Mouse (Mus musculus) T-cell, adult 2 months (primary cell): ENCODE data around the gene Ctse.
A peak's percentile ranks its signal among the peaks of the same experiment; 100 is the strongest.
"Not testable (repeated sequence)": the region's sequence is repeated elsewhere in the genome, so short reads cannot be mapped to it uniquely, and the experiment has no call there.

ENCODE experiments used
- DNase-seq: peaks from one replicate; pipeline ENCODE4 v3.0.0; 2022; ENCODE audit warnings: low spot score

The Ctse gene

DNA sequence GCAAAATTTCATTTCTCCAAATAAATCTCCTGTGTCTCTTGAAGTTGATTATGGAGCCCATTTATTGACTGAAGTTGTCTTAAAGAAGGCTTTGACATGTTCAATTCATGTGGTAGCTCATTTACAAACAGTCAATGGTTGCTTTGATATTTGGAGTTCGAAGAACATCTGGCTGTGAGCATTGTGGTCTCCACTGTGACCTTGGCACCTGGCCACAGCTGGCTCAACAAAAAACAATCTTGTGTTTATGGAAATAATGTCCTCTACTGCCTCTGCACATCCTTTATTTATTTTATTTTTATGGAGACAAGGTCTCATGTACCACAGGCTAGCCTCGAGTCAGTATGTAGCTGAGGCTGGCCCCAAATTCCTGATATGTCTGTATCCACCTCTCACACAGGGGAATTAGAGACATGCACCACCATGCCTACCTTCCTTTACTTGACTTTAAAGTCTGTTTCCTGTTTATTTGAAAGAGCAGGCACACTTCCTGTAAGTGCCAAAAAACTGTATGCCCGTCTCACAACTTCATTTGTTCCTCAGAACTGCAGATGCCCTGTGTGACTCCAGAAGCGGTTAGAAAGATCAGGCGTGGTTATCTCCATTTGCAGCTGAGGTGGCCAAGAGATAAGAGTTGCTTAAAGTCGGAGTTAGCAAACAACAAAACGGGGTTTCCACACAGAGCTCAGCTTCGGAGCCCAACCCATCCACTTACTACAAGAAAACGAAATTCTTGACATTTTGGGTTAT, at the start of gene Ctse:
Ctse (plus strand) TSS at position 516 of the 750 bp plus-strand sequence.
- DNase-seq = peak; percentile 86

DNA sequence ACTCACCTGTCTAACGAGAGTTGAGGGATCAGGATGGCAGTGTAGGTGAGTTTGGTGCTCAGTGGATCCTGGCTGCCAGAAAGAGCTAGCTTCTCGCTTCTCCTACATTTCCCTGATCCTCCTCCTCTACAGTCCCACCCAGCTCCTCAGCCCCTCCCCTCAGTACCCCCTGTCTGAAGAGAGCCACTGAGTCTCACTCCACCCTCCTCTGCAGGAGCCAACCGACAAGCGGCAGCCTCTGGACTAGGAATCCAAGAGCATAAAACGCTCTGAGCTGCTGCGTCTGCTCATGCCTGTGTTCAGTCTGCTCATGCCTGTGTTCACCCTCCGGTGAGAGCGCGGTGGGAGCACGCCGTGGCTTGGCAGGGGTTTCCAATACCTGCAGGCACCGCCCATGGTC, 39.2 kb upstream of the Ctse start, which contains the start of gene Avpr1b:
Avpr1b (plus strand) TSS at position 335 of the 400 bp plus-strand sequence.
- no peak for DNase-seq

DNA sequence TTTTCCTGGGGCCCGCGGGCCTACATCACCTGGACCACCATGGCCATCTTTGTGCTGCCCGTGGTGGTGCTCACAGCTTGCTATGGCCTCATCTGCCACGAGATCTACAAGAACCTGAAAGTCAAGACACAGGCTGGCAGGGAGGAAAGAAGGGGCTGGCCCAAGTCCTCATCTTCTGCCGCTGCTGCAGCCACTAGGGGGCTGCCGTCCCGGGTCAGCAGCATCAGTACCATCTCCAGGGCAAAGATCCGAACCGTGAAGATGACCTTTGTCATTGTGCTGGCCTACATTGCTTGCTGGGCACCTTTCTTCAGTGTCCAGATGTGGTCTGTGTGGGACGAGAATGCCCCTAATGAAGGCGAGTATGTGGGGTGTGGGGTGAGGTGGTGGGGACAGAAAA, 37.8 kb upstream of the Ctse start:
- no peak for DNase-seq

DNA sequence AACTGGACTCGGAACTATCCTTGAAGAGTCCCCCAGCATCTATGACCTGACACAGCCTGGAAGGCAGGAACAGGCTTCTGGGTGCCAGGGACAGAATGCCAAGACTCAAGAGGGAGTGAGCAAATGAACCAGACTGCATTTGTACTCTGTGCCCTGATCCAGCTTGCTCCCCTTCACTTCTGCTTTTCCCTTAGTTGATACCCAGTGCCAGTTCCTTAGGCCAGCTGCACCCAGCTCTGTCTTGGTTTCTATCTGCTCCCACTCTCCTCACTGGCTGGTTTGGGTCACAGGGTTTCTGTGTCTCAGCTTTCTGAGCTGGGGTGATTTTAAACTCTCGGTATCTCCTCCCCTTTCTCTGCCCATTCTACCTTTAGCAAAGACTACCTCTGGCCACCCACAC, 31.4 kb upstream of the Ctse start:
- no peak for DNase-seq

DNA sequence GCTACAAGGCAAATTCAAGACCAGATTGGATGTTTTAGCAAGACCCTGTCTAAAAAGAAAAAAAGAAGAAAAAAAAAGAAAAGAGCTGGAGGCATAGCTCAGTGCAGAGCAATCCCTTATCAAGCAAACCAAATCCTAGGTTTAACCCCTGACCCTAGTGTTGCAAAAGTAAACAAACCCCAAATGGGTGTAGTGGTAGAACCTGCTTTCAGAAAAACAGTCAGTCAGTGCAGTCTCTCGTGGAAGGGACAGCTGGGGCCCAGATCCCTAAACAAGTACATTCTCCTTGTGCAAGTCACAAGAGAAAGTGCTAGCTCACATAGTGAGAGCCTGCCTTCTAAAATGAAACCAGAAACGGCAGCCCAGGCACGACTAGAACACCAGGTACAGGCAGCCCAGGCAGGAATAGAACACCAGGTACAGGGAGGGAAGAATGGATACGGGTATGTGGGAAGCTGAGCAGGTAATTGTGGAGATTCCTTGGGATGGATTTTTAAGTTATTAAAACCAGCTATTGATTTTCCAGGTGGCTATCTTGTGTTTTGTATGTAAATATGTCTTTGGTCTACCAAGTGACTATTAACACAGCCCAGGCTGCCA, 25.4 kb upstream of the Ctse start:
- DNase-seq = no peak

DNA sequence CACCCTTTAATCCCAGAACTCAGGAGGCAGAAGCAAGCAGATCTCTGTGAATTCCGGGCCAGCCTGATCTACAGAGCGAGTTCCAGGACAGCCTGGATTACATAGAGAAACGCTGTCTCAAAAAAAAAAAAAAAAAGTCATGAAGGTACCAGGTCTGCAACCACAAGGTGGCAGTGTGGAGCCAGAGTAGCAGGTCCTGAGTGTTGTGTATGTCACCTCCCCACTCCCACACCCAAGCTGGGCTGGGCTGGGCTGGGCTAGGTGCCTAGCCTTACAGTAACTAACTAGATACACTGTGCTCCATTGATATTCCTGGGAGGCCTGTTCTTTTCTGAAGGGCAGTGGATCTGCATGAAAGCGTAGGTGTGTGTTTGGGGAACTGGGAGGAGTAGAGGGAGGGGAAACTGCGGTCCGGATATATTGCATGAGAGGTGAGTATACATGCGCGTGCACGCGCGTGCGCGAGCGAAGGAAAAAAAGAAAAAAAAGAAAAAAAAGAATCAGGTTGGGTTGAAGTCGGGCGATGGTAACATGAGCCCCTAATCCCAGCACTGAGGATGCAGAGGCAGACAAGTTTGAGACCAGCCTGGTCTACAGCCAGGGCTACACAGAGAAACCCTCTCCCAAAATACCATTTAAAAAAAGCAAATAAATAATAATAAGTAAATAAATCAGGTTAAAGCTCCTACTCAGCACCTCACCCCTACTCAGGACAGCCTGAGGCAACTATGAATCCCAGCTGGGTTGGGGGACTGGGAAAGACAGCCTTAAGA, 24.6 kb upstream of the Ctse start:
- peak; percentile 79 for DNase-seq

DNA sequence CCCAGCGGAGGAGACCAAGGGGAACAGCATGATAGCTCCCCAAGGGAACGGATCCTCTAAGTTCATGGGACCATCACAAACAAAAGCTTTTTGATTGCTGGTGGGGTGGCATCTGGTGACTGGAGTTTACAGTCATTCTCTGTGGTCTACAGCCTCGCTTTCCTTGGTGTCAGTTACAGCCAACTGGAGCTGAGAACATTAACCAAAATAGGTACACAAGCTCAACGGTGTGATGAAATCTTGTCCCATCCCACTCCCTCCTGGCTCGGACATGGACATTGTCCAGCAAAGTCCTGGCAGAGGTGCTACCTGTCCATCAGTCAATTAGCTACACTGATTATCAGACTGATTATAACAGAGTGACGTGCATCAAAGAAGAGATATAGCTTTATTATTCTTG, 23.5 kb upstream of the Ctse start:
- DNase-seq = no peak

DNA sequence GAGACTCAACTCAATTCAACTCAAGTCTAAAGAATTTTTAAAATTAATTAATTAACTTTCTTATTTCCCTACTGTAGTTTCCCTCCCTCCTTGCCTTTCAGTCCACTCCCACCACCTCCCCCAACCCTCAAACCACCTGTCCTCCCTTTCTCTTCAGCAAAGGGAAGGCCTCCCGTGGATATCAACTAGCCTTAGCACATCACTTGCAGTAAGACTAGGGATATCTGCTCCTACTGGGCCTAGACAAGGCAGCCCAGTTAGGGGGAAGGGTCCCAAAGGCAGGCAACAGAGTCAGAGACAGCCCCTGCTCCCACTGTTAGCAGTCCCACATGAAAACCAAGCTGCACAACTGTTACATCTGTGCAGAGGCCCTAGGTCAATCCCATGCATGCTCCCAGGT, 22.0 kb upstream of the Ctse start:
- DNase-seq = no peak

DNA sequence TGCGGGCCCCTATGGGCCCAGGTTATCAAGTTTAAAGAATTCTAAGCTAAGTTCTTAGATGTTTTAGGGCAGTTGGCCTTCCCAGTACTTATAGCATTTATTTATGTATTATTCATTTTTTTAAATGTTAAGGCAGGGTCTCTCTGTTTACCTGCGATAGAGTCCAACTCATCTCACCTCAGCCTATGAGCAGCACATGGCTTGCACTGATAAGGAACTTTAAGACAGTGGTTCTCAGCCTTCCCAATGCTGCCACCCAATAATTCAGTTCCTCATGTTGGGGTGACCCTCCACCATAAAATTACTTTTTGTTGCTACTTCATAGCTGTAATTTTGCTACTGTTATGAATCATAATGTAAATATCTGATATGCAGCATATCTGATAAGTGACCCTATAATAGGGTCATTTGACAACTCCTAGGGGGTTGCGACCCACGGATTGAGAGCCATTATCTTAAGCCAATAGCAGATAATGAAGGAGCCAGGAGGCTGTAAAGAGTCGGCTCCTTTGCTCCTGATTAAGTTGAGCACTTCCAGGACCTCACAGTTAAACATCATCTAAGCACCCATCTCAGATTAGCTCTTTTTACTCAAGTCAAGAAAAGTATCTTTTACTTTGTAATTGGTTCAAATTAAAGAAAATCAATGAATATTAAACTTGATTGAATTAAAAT, 21.4 kb upstream of the Ctse start:
- no peak for DNase-seq

DNA sequence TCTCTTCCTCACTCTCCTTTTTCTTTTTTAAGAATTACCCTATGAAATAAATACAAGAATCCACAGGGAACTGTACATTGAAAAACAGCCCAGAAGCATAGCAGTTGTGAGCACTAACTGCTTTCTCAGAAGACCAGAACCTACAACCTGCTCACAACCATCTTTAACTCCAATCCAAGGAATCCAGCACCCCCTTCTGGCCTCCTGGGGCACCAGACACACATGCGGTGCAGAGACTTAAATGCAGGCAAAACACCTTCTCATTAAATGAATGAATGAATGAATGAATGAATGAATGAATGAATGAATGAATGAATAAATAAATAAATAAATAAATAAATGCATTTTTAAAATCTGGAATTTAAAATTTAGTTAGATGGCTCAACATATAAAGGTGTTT, 19.5 kb upstream of the Ctse start:
- no peak for DNase-seq

DNA sequence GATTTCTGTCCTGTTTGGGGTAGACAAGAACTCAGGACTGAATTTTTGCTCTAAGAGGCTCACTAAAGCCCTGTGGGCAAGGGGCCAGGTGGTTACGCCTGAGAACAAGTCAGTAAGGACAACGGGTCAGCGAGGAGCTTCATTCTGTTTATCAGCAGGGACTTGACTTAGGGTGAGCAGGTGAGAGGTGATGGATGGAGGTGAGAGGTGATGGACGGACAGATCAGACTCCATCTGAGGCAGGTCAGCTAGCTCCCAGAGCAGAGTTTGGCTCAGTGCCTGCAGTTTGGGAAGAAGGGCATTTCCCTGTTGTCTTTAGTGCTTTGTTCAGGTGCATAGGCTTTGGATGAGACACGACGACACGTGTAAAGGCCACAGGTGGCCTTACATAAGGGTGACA, 18.8 kb upstream of the Ctse start:
- DNase-seq = no peak

DNA sequence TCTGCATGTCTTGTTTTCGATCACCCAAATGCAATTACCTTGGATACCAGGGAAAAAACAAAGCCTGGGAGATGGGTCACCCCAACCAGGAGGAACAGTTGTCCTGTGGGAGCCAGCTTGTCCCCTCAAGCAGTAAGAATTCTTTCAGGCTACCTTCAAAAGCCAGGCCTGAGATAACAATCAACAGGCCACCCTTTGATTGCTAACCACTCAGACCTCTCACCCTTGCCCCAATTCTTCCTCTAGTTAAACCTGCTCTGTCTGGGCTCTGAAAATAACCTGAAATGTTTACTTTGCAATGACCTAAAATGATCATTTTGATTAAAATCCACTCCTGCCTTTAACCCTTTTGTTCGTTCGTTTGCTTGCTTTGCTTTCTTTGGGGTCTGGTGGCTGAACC, 14.5 kb upstream of the Ctse start:
- no peak for DNase-seq

DNA sequence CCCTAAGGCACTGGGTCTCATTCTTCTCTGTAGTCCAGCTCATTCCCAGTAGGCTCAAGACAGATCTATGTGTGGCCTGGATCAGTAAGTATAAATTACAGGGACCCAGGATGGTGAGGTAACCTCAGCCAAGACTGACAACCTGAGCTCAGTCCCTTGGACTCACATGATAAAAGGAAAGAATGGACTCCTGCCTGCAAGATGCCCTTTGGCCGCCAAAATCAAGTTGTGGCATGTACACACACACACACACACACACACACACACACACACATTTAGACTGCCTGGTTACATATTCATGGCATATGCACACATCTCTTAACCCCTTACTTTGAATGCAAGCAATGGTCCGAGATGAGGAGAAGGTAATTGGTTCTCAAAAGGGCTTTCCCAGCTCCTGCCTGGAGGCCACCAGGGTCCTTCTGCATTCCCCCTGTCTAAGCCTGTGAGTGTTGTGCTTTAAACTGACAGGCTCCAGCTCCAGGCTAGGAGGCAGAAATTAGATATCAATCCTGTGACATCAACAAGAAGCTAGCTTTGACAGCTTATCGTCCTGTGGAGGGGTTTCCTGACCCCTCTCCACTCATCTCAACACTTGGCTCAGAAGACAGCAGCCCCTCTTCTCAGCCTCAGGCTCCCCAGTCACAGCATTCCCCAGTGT, 13.8 kb upstream of the Ctse start:
- no peak for DNase-seq

DNA sequence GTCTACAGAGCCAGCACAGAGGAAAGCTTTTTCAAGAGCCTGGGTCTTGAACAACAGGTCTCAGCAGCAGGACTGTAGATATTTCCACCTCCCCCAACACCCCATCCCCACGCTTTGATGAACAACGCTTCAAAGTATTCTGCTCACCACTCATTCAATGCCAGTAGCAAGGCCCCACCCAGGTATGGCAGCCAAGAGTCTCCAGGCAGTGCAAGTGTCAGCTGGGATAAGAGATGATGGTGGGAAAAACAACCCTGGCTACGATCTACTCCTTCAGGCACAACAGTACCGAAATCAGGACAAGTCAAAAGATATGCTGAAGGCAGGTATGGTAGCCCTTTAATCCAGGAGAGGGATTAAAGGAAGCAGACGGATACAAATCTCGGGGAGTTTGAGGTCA, 11.9 kb upstream of the Ctse start:
- no peak for DNase-seq

DNA sequence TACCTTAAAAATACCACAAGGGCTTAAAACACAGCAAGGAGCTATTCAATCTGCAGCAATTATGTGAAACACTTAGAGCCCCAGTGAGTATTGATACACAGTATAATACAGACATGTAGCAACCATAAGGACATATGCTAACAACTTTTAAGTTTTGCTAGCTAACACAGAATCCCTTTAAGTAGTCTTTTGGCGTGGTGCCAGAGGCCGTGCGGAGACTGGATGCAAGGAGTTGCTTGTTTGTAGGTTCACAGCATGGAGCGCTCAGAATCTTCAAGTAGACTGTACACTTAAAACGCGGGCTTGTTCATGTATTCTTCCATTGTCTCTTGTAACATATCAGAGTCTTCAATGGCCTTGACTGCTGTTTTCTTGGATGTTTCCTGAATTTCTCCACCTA, 5.9 kb upstream of the Ctse start:
- not testable (repeated sequence) for DNase-seq

DNA sequence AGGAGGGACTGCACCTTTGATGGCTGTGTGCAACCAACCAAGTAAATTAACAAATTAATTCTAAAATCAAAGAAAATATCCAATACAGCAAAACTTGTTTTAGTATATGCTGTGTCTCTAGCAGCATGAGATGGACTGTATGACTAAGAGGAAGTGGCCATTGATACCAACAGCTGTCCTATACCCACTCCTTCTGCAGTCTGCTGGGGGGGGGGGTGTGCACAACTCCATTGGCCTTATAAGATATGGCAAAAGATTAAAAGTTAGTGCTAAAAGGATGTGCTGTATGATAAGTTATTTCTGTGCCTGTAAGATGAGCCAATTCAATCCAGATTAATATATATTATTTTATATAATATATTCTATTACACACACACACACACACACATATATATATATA, 3.6 kb upstream of the Ctse start:
- no peak for DNase-seq

DNA sequence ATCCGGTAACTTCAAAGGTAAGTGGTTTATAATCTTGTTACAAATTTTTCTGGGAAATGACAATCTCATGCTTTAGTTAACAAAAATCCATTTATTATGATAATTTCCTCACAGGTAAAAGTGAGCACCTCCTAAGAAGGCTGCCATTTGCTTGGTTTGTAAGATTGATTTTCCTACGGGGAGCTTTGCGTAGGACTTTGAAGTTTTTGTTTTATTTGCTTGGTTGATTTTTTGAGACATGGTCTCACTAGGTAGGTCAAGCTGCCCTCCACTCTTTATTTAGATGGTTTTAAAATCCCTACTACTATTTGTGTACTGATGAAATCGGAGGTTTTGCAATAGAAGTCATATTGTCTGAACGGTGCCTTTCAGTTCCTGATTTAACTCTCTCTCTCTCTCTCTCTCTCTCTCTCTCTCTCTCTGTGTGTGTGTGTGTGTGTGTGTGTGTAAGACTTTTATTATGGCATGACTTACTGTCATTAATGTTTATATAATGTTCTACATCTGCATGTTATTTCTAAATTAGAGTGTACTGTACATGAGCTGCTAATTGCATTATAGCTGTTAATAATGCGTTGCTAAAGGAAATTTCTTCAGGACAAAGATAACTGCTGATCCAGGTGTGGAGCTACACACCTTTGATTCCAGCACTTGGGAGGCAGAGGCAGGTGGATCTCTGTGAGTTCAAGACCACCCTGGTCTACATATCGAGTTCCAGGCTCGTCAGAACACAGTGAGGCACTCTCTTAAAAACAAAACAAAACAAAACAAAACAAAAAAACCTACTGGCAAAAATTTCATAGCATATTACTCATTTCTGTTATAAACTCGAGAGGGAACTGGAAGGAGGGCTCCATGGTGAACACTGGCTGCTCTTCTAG, 675 bp downstream of the Ctse start:
- peak; percentile 15 for DNase-seq

DNA sequence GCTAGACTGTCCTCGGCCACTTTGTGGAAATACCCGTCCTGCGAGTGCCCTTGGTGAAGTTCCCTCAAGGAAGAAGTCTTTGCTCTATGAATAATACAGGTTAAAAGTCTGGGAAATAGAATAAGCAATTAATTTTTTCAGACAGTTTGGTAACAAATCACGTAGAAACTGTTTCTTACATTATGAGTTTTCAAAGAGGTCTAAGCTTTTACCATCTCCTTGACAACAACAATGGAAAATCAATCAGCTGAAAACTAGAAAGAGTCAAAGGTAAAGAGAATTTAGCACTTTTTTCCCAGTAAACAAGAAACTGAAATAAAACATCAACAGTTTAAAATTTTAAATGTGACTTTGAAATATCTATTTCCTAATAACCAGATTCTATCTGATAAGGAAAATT, 2.0 kb downstream of the Ctse start:
- DNase-seq = no peak

DNA sequence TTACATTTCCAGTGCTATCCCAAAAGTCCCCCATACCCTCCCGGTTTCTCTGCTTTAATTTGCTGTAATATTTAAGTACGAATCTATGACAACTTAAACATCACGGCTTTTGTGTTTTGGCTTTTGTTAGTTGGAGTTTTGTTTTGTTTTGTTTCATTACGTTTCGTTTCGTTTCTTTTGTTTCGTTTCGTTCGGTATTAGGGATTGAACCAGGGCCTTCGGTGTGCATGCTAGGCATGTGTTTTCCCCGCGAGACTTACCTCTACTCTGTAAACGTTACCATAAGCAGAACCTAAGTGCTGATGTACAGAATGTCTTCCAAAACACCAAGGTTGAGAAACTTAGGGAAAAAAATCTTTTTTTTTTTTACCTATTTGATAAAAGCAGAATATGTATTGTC, 3.5 kb downstream of the Ctse start:
- DNase-seq = no peak

DNA sequence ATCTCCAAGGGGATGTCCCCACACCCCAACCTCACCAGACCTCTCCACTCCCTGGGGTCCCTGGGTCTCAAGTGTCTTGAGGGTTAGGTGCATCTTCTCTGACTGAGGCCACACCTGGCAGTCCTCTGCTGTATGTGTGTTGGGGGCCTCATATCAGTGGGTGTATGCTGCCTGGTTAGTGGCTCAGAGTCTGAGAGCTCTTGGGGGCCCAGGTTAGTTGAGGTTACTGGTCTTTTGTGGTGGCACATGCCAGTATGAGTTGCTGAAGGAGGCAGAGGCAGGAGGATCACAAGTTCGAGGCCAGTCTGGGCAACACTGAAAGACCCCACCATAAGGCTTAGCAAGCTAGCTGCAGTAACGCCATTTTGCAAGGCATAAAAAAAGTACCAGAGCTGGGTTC, 4.1 kb downstream of the Ctse start:
- DNase-seq = no peak
